Mouse (Mus musculus): ENCODE measurements around the gene Cdh12.

DNA sequence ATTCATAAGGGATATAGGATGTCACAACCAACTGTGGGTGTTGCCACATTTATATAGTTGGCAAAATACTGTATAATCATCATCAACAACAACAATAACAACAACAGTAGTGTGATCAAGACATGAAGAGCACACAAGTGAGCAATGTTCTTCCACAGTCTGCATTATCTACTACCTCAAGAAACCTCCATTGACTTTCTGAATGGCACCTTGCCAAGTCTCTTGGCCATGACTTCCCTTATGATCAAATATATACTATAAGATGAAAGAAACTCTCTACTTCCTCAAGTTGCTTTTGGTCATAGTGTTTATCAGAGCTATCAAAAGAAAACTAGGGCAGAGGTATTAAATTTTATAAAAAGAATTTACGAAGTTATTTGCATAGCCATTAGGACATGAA lies 820.8 kb downstream of the Cdh12 start:
- TF ChIP-seq EP300 (IDR thresholded peaks at IDR 0.05; ENCODE audit: low read length), result no peak
- TF ChIP-seq ZC3H11A (IDR thresholded peaks at IDR 0.05; ENCODE audit: low read depth, low read length), result no peak
- no peak for TF ChIP-seq MAZ (IDR thresholded peaks at IDR 0.05; ENCODE audit: low read depth, low read length)
- no peak for TF ChIP-seq GABPA (IDR thresholded peaks at IDR 0.05; ENCODE audit: insufficient replicate concordance, low read depth, low read length)
- TF ChIP-seq USF1 (IDR thresholded peaks at IDR 0.05; ENCODE audit: low read depth, low read length), result no peak
- TF ChIP-seq MEF2A (IDR thresholded peaks at IDR 0.05; ENCODE audit: borderline replicate concordance, low read depth, low read length), result no peak
- TF ChIP-seq CTCF (conservative IDR thresholded peaks at IDR 0.05 in 1 of 2, IDR thresholded peaks at IDR 0.05 in 1 of 2; ENCODE audit: low read depth in 2 of 2, low read length in 2 of 2), result no peak
- no peak for TF ChIP-seq NRF1 (IDR thresholded peaks at IDR 0.05; ENCODE audit: low read depth, low read length)
